Mouse (Mus musculus): ENCODE measurements around the gene Serinc4.
"Not testable (repeated sequence)": the region's sequence is repeated elsewhere in the genome, so short reads cannot be mapped to it uniquely, and the experiment has no call there.

GRCm38 (mm10) chr2:121480916-121481315 is 24.3 kb upstream of the Serinc4 start:
- not testable (repeated sequence) for TF ChIP-seq CTCF, EP300 (IDR thresholded peaks at IDR 0.05; ENCODE audit: low read depth)
